Mouse (Mus musculus): ENCODE measurements around the gene Vwa5a.

The Vwa5a gene

GRCm38 (mm10) chr9:38718102-38718501, at the start of gene Vwa5a:
TSS of gene Vwa5a (plus strand) at chr9:38718268.
- no peak for DNase-seq

GRCm38 (mm10) chr9:38672887-38673286, 45.2 kb upstream of the Vwa5a start:
- no peak for DNase-seq

- no peak for DNase-seq
Observed at GRCm38 (mm10) chr9:38674501-38674900, 43.6 kb upstream of the Vwa5a start, which contains the start of gene Olfr918. TSS of gene Olfr918 (minus strand) at chr9:38674601.

GRCm38 (mm10) chr9:38718927-38719441, 916 bp downstream of the Vwa5a start:
- no peak for DNase-seq

GRCm38 (mm10) chr9:38724044-38724443, 6.0 kb downstream of the Vwa5a start:
- no peak for DNase-seq

- no peak for DNase-seq
Observed at GRCm38 (mm10) chr9:38728218-38728617, 10.2 kb downstream of the Vwa5a start.

- no peak for DNase-seq
Observed at GRCm38 (mm10) chr9:38741408-38741807, 23.3 kb downstream of the Vwa5a start.

GRCm38 (mm10) chr9:38744619-38745315, 26.7 kb downstream of the Vwa5a start:
- no peak for DNase-seq

GRCm38 (mm10) chr9:38751999-38752398, 33.9 kb downstream of the Vwa5a start, which contains the start of gene Olfr920:
TSS of gene Olfr920 (plus strand) at chr9:38752299.
- no peak for DNase-seq

GRCm38 (mm10) chr9:38772768-38773167, 54.7 kb downstream of the Vwa5a start, which contains the start of gene Olfr921:
TSS of gene Olfr921 (plus strand) at chr9:38773068.
- no peak for DNase-seq

GRCm38 (mm10) chr9:38792689-38793088, 74.6 kb downstream of the Vwa5a start:
- DNase-seq, result no peak
